16 mouse cellular contexts compared by ENCODE assay signal in genomic region chr4:32375721-32376526, GRCm38 (mm10).
DNase-seq lines count a peak whose midpoint lies in the region; ATAC-seq lines count a peak whose summit lies in the region.
"Had no signal": no experiment of that assay in that cellular context is flagged by ENCODE, and none has a peak within 500 bp of the region (broad histone marks: within the 10 kb centered on the region; RNA-seq: fewer than 3 reads in every experiment).

No protein-coding gene starts in this region.

- peak; percentile 27 for DNase-seq in cerebellum, adult 9-10 months
- no peak for DNase-seq in cerebellum, adult 11-12 months
- no peak for DNase-seq in heart, postnatal 10 days
- DNase-seq in thymus, postnatal 10 days (ENCODE audit: low spot score in 2 of 2): no peak
- DNase-seq: adrenal gland, adult 8-10 months; cerebellum, postnatal 36 days; gastrocnemius, postnatal 36 days; kidney, postnatal 25 days; lung, adult 18-20 months had no signal

- intact Hi-C loops in heart, postnatal 10 days (cut with DNase I): loop anchor here (1.0 to 5.0 kb wide), 2 partner anchors 25 to 124 kb away; no protein-coding TSS in a partner anchor

- 0 out of 2 replicates have a peak overlapping the region, but pooled peaks have one; percentile 1 for H3K4me2 ChIP-seq in heart, embryonic 15.5 days
- no peak overlapping the region for H3K4me2 ChIP-seq in neural tube, embryonic 12.5 days (replicated peaks)
- H3K4me2 ChIP-seq in neural tube, embryonic 15.5 days: no peak overlapping the region
- H3K4me2 ChIP-seq: midbrain, embryonic 12.5 days had no signal

- peak overlapping the region; percentile 38; the same call in 1 of the 2 replicates for H3K27ac ChIP-seq in heart, embryonic 15.5 days
- no peak overlapping the region for H3K27ac ChIP-seq in neural tube, embryonic 12.5 days
- H3K27ac ChIP-seq in neural tube, embryonic 15.5 days (replicated peaks): no peak overlapping the region
- H3K27ac ChIP-seq: midbrain, embryonic 12.5 days had no signal

- no peaks in the 10 kb centered on the region for H3K9me3 ChIP-seq in heart, embryonic 15.5 days (replicated peaks)
- no peaks in the 10 kb centered on the region for H3K9me3 ChIP-seq in neural tube, embryonic 12.5 days
- H3K9me3 ChIP-seq in neural tube, embryonic 15.5 days (replicated peaks): no peaks in the 10 kb centered on the region
- H3K9me3 ChIP-seq: midbrain, embryonic 12.5 days had no signal

- H3K4me3 ChIP-seq in heart, embryonic 15.5 days: no peak overlapping the region
- no peak overlapping the region for H3K4me3 ChIP-seq in neural tube, embryonic 12.5 days
- no peak overlapping the region for H3K4me3 ChIP-seq in neural tube, embryonic 15.5 days (replicated peaks)
- H3K4me3 ChIP-seq: erythroblast, embryonic 14.5 days; midbrain, embryonic 12.5 days had no signal

- H3K27me3 ChIP-seq in heart, embryonic 15.5 days: no peaks in the 10 kb centered on the region
- no peaks in the 10 kb centered on the region for H3K27me3 ChIP-seq in neural tube, embryonic 12.5 days (replicated peaks)
- no peaks in the 10 kb centered on the region for H3K27me3 ChIP-seq in neural tube, embryonic 15.5 days (replicated peaks)
- H3K27me3 ChIP-seq: midbrain, embryonic 12.5 days had no signal

- no peaks in the 10 kb centered on the region for H3K36me3 ChIP-seq in heart, embryonic 15.5 days
- H3K36me3 ChIP-seq in neural tube, embryonic 12.5 days: no peaks in the 10 kb centered on the region
- H3K36me3 ChIP-seq in neural tube, embryonic 15.5 days: no peaks in the 10 kb centered on the region
- H3K36me3 ChIP-seq: midbrain, embryonic 12.5 days had no signal

- H3K4me1 ChIP-seq in heart, embryonic 15.5 days (replicated peaks): peaks cover 52% of the 10 kb centered on the region
- H3K4me1 ChIP-seq in neural tube, embryonic 12.5 days: peaks cover 41% of the 10 kb centered on the region
- H3K4me1 ChIP-seq in neural tube, embryonic 15.5 days: peaks cover 55% of the 10 kb centered on the region

- WGBS in heart, embryonic 15.5 days: 53% methylated on average over 16 of the region's 16 CpGs
- 87% methylated on average over 16 of the region's 16 CpGs for WGBS in neural tube, embryonic 12.5 days
- WGBS in neural tube, embryonic 15.5 days: 85% methylated on average over 16 of the region's 16 CpGs

- H3K9ac ChIP-seq in heart, embryonic 15.5 days: no peak overlapping the region
- H3K9ac ChIP-seq in neural tube, embryonic 12.5 days: no peak overlapping the region
- no peak overlapping the region for H3K9ac ChIP-seq in neural tube, embryonic 15.5 days (replicated peaks)
- H3K9ac ChIP-seq: midbrain, embryonic 12.5 days had no signal

- no peak; the same call in 1 of the 2 replicates for ATAC-seq in heart, embryonic 15.5 days (replicated peaks; ENCODE audit: insufficient number of reproducible peaks, insufficient read depth, low FRiP score, low read depth)
- ATAC-seq in neural tube, embryonic 12.5 days (ENCODE audit: low FRiP score, low read depth): 0 out of 2 replicates have a peak, but pooled peaks have one; percentile 42
- ATAC-seq in neural tube, embryonic 15.5 days (ENCODE audit: low FRiP score): no peak
- no peak for ATAC-seq in erythroblast, adult 5-6 weeks (replicated peaks; ENCODE audit: low FRiP score, poor library complexity, severe bottlenecking)
- ATAC-seq: intestine, embryonic 16.5 days had no signal
